Mouse (Mus musculus) midbrain, embryonic 10.5 days (tissue): ENCODE data around the gene Rdh12. TPM values are rescaled to one million over a fixed set of nuclear protein-coding genes. Genes with fewer than 3 reads are reported as not detected.
"Not testable (repeated sequence)": the region's sequence is repeated elsewhere in the genome, so short reads cannot be mapped to it uniquely, and the experiment has no call there.

Experiments used
- DNase-seq: peaks from one replicate; pipeline ENCODE4 v3.0.0-alpha.2; 2017; ENCODE audit warnings: low spot score
- H3K27ac ChIP-seq: fragments of 300-500 bp; sonication (generic); replicated peaks from 2 replicates; pipeline ENCODE4 v1.5.1; 2016; ENCODE audit warnings: mild to moderate bottlenecking
- H3K27me3 ChIP-seq: fragments of 300-500 bp; sonication (generic); 2 replicates; pipeline ENCODE4 v1.6.1; 2016; ENCODE audit warnings: low read depth, mild to moderate bottlenecking; ENCODE audit not compliant: poor library complexity, severe bottlenecking
- H3K36me3 ChIP-seq: fragments of 300-500 bp; sonication (generic); 2 replicates; pipeline ENCODE4 v1.6.1; 2016; ENCODE audit warnings: mild to moderate bottlenecking, moderate library complexity
- H3K4me1 ChIP-seq: fragments of 300-500 bp; sonication (generic); 2 replicates; pipeline ENCODE4 v1.6.1; 2016
- H3K4me3 ChIP-seq: fragments of 300-500 bp; sonication (generic); 2 replicates; pipeline ENCODE4 v1.5.1; 2016; ENCODE audit warnings: mild to moderate bottlenecking, moderate library complexity
- H3K9me3 ChIP-seq: fragments of 300-500 bp; sonication (generic); replicated peaks from 2 replicates; pipeline ENCODE4 v1.6.1; 2016; ENCODE audit warnings: mild to moderate bottlenecking
- WGBS: fragments of 180-500 bp; shearing (Covaris S2); methylation state at CpG from one replicate; pipeline ENCODE4 v1.1.7; 2016; 5-methylcytosine and 5-hydroxymethylcytosine counted together
- polyA plus RNA-seq: library from polyadenylated mRNA; unstranded; fragments of >200 nt; fragmentation: Nextera tagmentation; extraction: Ambion mirVana; gene quantifications from 2 replicates; pipeline ENCODE4 v1.2.1, GENCODE M21; 2016

Gene Rdh12
- 1.7 and 2.1 TPM in 2 replicates for polyA plus RNA-seq

DNA sequence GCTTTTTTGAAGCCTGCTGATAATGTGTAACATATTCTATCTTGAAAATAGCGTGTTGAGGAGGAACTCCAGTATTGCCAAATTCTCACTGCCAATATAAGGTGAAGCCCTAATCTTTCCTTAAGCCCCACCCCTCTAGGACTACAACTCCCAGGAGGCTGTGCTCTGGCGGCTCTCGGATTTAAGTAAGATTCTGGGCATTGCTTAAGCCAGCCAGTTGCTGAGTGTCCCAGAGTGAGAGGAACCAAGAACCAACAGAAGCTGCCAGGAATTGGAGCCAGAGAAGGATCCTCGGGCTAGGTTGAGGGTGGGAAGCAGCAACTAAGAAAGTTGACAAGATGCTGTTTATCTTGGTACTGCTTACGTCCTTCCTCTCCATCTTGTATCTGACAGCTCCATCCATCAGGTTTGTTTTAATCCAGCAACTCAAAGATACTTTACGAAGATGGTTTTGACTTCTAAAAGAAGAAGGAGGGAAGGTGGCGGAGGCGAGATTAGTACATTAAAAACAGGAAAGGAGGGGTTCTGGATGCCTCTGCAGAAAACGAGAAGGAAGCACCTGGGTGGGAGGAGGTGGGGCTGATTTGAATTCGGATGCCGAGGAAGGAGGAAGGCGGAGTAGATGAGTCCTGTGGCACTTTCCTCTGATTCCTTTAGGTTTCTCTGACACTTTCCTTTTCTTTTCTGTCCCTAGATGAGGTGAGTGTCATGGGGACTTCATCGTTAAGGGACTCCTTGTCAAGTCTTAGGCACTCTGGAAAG lies at the start of gene Rdh12:
Rdh12 (plus strand) TSS at position 212 of the 762 bp plus-strand sequence.
- 5% methylated on average over 13 of the region's 13 CpGs for WGBS
- Histone ChIP-seq H3K9me3 (no peaks in the 10 kb centered on the region), H3K27me3 (no peaks in the 10 kb centered on the region), H3K27ac (no peak within 1 kb of the TSS), H3K36me3 (no peaks in the 10 kb centered on the region), H3K4me3 (peak within 1 kb of the TSS; percentile 59), H3K4me1 (peaks cover 9% of the 10 kb centered on the region)
- peak; percentile 16 for DNase-seq

- Histone ChIP-seq H3K27me3 (no peaks in the 10 kb centered on the region), H3K9me3 (no peaks in the 10 kb centered on the region), H3K4me3 (no peak overlapping the region), H3K4me1 (no peaks in the 10 kb centered on the region), H3K36me3 (peaks cover 75% of the 10 kb centered on the region), H3K27ac (no peak overlapping the region)
- no peak for DNase-seq
- WGBS = 91% methylated on average over 3 of the region's 3 CpGs
Observed at GRCm38 (mm10) chr12:79162876-79163275, 45.8 kb upstream of the Rdh12 start.

GRCm38 (mm10) chr12:79169173-79169572 lies 39.5 kb upstream of the Rdh12 start:
- DNase-seq = no peak
- Histone ChIP-seq H3K27me3 (no peaks in the 10 kb centered on the region), H3K4me3 (no peak overlapping the region), H3K4me1 (peaks cover 13% of the 10 kb centered on the region), H3K9me3 (no peaks in the 10 kb centered on the region), H3K36me3 (peaks cover 19% of the 10 kb centered on the region), H3K27ac (no peak overlapping the region)

DNA sequence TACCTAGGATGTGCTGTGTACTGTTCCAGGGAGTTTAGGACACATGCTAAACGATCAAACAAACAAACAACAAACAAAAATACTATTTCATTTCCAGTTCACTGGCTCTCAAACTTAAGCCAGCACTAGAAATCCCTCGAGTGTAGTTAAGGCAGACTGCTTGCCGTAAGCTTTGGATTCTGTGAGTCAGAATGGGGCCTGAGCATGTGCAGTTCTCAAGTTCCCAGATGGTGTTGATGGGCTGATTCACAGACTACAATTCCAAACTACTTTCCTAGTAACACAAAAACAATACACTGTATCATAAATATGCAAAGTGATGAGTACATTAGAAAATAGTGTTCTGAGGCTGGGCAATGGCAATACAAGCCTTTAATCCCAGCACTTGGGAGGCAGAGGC lies 38.3 kb upstream of the Rdh12 start:
- DNase-seq = no peak
- WGBS = 84% methylated on average over 3 of the region's 3 CpGs
- no peaks in the 10 kb centered on the region for H3K9me3 ChIP-seq
- H3K27me3 ChIP-seq = no peaks in the 10 kb centered on the region
- H3K36me3 ChIP-seq = peaks cover 18% of the 10 kb centered on the region
- no peak overlapping the region for H3K4me3 ChIP-seq
- peaks cover 13% of the 10 kb centered on the region for H3K4me1 ChIP-seq
- no peak overlapping the region for H3K27ac ChIP-seq

DNA sequence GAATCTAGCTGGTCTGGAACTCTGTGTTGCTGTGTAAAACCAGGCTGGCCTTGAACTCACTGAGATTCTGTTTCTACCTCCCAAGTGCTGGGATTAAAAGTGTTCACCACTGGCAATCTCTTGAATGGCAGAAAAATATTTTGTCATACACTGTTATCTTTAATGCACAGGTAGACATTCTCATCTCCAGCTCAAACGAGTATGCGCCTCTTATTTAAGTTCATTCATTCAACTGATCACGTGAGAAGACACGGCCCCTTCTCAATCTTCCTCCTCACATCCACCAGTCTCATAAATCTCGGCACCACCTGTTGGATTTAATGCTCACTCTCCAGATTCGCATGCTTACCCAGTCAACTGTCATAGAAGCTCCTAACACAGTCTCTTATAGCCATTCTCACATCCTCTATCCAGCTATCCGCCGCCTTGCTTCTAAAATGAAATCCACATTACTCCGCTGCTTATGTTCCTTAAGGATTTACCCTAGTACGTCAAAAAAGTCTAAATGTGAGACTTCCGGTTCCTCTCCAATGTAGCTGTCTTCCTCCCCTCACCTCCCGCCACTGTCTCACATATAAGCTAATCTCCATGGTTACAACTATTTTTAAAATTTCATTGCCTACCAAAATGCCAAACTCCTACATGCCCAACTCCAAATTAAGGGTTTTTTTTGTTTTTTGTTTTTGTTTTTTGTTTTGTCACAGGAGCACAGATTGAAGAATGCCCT lies 37.3 kb upstream of the Rdh12 start:
- 43% methylated on average over 12 of the region's 12 CpGs for WGBS
- Histone ChIP-seq H3K4me1 (peaks cover 13% of the 10 kb centered on the region), H3K9me3 (no peaks in the 10 kb centered on the region), H3K27me3 (no peaks in the 10 kb centered on the region), H3K36me3 (peaks cover 21% of the 10 kb centered on the region), H3K27ac (no peak overlapping the region), H3K4me3 (peak overlapping the region; percentile 98)
- no peak for DNase-seq

DNA sequence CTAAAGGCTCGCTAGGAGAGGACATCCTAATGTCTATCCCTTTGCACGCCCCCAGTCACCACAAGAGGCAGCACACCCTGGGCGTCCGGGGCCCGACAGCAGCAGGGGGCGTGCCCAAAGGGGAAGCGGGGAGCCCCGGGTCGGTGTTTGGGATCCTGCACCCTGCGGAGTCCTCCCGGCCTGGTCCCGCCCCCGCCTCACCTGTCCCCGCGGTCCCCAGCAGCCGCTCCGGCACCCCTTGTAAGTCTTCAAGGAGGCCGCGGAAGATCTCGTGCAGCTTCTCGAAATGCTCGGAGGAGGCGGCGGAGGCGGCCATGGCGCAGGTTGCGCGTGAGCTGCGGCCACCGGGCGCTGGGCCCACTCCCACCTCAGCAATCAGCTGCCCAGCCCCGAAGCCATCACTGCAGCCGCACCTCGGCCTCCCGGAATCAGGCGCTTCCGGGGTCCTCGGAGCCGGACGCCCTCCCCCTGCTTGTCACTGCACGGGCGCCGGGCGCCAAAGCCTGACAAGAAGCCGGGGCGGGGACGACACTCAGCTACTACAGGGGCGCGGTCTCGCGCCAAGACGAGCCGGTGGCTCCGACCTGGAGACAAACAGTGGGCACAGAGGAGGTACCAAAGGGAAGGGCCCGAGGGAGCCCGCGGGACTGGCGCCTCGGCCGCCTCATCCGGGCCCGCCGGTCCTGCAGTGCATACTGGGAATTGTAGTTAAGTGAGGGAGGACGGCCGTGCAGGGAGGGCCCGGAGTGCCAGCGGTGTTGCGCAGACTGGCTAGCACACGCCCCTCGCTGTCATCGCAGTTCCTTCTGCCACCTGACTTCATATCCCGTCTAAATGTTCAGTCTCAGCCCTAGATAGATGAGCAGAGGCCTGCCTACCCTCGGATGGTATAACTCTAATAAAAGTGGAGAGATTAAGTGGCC lies 36.4 kb upstream of the Rdh12 start, which contains the start of gene Vti1b:
Vti1b (minus strand) TSS at position 649 of the 923 bp plus-strand sequence.
- Histone ChIP-seq H3K4me1 (peaks cover 13% of the 10 kb centered on the region), H3K9me3 (no peaks in the 10 kb centered on the region), H3K4me3 (peak within 1 kb of the TSS; percentile 98), H3K27me3 (no peaks in the 10 kb centered on the region), H3K36me3 (peaks cover 30% of the 10 kb centered on the region), H3K27ac (peak within 1 kb of the TSS; percentile 98)
- WGBS = under 1% methylated on average over 73 of the region's 73 CpGs
- DNase-seq = peak; percentile 90

DNA sequence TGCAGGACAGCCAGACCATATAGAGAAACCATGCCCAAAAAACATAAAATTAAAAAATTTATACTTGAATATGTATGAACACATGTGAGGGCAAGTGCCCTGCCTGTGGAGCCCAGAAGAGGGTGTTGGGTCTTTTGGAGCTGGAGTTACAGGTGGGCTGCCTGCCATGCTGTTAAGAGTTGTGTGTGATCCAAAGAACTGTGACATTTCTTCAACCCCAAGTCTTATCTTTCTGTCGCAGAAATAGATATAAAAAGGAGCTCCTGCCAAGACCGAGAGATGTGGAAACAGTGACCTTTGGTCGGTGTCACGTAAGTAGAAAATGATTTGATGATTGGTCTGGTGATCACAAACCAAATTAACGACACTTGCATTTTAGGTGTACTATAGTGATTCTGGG lies 35.0 kb upstream of the Rdh12 start:
- no peaks in the 10 kb centered on the region for H3K27me3 ChIP-seq
- DNase-seq = no peak
- WGBS = 86% methylated on average over 5 of the region's 5 CpGs

DNA sequence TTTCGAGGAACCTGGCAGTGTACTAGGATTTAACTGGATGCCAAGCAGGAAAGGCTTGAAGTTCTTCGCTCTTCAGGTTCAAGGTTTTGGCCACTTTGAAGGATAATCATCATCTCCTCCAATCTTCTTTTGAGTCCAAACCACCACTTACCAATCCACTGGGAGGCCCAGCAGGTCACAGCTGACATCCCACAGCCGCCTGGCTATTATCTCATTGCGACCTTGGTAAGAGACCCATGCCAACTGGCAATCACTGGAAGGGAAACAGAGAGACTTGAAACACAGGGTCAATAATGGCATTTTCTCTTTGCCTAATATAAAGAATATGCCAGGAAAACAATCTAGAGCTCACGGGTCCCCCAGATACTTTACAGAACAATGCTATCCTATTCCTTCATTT lies 32.7 kb upstream of the Rdh12 start:
- DNase-seq = no peak
- Histone ChIP-seq H3K9me3 (no peaks in the 10 kb centered on the region), H3K4me1 (peaks cover 9% of the 10 kb centered on the region), H3K36me3 (peaks cover 48% of the 10 kb centered on the region), H3K27me3 (no peaks in the 10 kb centered on the region), H3K27ac (no peak overlapping the region), H3K4me3 (no peak overlapping the region)
- 87% methylated on average over 5 of the region's 5 CpGs for WGBS

More for the DNA sequence above, 35.0 kb upstream of the Rdh12 start:
- H3K4me3 ChIP-seq = no peak overlapping the region
- H3K9me3 ChIP-seq = no peaks in the 10 kb centered on the region
- H3K27ac ChIP-seq = no peak overlapping the region
- H3K4me1 ChIP-seq = peaks cover 13% of the 10 kb centered on the region
- peaks cover 37% of the 10 kb centered on the region for H3K36me3 ChIP-seq

DNA sequence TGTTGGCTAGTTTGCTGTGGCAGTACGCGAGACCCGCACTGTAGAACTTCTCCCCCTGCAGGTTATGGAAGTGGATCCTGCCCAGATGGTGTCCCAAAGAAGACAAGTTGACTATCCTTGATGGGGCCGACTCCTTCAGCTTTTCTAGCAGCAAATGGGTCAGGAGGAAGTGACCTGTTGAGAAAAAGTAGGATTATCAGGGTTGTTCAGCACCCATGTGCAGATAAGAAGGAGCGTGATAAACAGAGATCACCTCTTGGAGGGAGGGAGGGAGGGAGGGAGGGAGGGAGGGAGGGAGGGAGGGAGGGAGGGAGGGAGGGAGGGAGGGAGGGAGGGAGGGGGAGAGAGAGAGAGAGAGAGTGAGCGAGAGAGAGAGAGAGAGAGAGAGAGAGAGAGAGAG lies 23.6 kb upstream of the Rdh12 start:
- DNase-seq, H3K4me1 ChIP-seq, H3K9me3 ChIP-seq, H3K27ac ChIP-seq, H3K27me3 ChIP-seq, H3K4me3 ChIP-seq: not testable (repeated sequence)
- 96% methylated on average over 5 of the region's 6 CpGs for WGBS
- peaks cover 85% of the 10 kb centered on the region for H3K36me3 ChIP-seq

DNA sequence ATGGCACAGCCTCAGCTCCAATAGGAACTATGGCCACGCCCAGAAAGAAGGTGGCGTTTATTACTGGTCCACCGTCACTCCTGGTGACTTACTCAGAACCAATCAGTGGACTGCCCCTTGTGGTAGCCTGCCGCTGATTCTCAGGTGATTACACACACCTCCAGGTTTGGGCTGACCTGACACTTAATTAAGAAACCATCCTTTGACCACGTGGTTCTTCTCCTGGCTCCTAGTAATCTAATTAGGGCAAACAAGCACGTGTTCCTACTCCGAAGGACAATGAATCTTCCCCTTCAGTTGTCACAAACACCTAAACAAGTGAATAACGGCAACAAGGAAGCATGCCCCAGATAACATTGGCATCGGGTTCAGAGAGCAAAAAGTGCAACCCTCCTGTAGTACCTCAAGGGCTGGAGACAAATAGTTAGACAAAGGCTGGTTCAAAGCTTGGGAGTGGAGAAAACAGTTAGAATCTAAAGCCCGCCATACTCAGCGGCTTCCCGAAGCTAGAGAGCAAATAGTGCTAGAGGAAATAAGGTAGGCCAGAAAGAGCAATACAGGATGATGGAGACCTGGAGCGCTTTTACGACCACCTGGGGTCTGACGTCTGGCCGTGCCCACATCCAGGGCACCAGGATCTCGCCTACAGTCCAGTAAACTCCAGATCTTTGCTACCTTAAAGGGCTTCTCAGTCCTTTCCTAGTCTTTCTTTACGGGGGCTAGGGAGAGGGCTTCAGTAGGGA lies 17.6 kb upstream of the Rdh12 start:
- H3K27ac ChIP-seq = peak overlapping the region; percentile 81
- H3K9me3 ChIP-seq = no peaks in the 10 kb centered on the region
- peak; percentile 64 for DNase-seq
- peaks cover 27% of the 10 kb centered on the region for H3K36me3 ChIP-seq
- H3K27me3 ChIP-seq = no peaks in the 10 kb centered on the region
- under 1% methylated on average over 18 of the region's 18 CpGs for WGBS
- H3K4me3 ChIP-seq = peak overlapping the region; percentile 63
- H3K4me1 ChIP-seq = peaks cover 16% of the 10 kb centered on the region

DNA sequence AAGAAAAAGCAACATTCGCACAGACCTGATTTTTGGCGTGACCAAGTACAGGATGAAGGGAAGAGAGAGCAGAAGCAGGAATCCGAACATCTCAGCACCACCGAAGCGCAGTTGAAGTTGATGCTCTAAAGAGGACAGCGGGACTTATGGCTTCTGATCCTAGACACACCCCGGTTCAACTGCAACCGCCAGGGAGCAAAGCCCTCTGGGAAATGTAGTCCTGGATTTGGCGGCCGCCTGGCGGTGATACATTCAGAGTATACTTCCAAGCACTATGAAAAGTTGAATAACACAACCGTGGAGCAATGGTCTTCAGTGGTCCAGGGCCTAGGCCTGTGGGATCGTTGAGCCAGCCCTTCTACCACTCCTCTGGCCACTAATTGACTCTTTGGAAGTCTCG lies 17.0 kb upstream of the Rdh12 start:
- 5% methylated on average over 14 of the region's 14 CpGs for WGBS
- Histone ChIP-seq H3K4me3 (peak overlapping the region; percentile 63), H3K9me3 (no peaks in the 10 kb centered on the region), H3K27me3 (no peaks in the 10 kb centered on the region), H3K4me1 (peaks cover 16% of the 10 kb centered on the region), H3K36me3 (peaks cover 21% of the 10 kb centered on the region), H3K27ac (peak overlapping the region; percentile 81)
- peak; percentile 79 for DNase-seq

DNA sequence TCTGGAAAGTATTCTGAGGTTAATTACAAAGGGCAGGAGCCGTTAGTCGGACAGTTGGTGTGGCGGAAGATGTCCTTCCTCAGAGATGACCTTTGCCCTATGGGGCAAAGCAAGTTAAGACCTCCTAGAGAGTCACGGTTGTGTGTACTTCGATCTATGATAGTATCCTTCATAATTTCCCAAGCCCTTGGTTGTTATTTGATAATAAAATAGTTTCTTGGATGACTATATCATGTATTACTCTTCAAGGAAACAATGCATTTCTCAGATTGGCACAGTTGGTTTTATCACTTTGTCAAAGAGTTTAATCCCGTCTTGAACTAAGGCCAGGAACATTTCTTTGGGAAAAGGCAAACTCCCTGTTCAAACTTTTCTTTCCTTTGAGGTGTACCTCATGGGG lies 16.5 kb upstream of the Rdh12 start, which contains the start of gene Rdh11:
Rdh11 (minus strand) TSS at position 101 of the 400 bp plus-strand sequence.
- no peak for DNase-seq
- H3K27ac ChIP-seq = peak within 1 kb of the TSS; percentile 81
- WGBS = 61% methylated on average over 6 of the region's 6 CpGs
- no peaks in the 10 kb centered on the region for H3K27me3 ChIP-seq
- peaks cover 16% of the 10 kb centered on the region for H3K36me3 ChIP-seq
- H3K9me3 ChIP-seq = no peaks in the 10 kb centered on the region
- H3K4me1 ChIP-seq = peaks cover 16% of the 10 kb centered on the region
- H3K4me3 ChIP-seq = peak within 1 kb of the TSS; percentile 63
